Mouse (Mus musculus) right cerebral cortex, postnatal 4 days (tissue): ENCODE results near the gene Kcnc1.
A peak's percentile ranks its signal among the peaks of the same experiment; 100 is the strongest.

Experiments used
- DNase-seq: peaks from one replicate; pipeline ENCODE4 v3.0.0-alpha.2; 2022

Gene Kcnc1

DNA sequence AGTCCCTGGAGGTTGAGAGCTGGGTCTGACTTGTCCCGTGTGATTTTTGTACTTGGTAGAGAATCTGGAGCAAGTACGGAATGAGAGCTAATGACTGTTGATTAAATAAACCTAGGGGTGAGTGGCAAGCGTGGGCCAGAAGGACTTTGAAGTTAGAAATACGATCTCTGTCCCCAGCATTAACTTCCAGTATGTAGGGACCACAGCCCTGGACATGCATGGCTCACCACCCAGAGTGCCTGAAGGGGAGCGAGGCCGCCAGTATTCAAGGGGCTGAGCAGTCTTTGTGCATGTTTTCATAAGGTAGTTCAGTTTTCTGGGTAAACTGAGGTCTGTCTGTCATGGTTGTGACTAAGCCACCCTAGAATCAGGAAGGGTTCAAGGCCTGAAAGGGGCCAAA is 726 bp upstream of the Kcnc1 start:
- DNase-seq = no peak

- DNase-seq = peak; percentile 83
Measured at GRCm38 (mm10) chr7:46396928-46397731, 833 bp downstream of the Kcnc1 start.

DNA sequence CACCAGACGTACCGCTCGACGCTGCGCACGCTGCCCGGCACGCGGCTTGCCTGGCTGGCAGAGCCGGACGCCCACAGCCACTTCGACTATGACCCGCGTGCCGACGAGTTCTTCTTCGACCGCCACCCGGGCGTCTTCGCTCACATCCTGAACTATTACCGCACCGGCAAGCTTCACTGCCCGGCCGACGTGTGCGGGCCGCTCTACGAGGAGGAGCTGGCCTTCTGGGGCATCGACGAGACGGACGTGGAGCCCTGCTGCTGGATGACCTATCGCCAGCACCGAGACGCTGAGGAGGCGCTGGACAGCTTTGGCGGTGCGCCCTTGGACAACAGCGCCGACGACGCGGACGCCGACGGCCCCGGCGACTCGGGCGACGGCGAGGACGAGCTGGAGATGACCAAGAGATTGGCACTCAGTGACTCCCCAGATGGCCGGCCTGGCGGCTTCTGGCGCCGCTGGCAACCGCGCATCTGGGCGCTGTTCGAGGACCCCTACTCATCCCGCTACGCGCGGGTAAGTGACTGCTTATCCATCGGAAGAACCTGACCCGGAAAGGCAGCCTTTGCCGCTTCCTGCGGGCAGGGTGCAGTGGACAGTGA is 1.5 kb downstream of the Kcnc1 start:
- DNase-seq = peak; percentile 45

GRCm38 (mm10) chr7:46398612-46399011 is 2.3 kb downstream of the Kcnc1 start:
- no peak for DNase-seq

- no peak for DNase-seq
Measured at GRCm38 (mm10) chr7:46399676-46400075, 3.4 kb downstream of the Kcnc1 start.

DNA sequence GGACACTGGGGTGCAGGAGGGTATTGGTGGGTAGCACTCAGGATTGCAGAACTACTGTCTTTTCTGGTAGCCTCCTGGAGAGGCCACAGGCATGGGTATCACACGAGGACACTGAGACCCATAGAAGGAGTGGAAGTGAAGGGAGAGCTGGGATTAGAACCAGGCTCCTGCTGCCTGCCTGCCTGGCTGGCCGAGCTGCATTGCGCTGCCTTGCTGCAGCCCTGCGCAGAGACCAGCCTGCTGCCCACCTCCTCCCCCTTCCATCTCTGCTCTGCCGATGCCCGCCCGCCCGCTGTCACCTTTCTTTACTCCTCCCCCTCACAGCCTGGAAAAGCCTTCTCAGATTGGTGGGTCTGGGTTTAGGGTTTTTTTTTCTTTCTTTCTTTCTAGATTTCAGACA is 4.0 kb downstream of the Kcnc1 start:
- DNase-seq = no peak

DNA sequence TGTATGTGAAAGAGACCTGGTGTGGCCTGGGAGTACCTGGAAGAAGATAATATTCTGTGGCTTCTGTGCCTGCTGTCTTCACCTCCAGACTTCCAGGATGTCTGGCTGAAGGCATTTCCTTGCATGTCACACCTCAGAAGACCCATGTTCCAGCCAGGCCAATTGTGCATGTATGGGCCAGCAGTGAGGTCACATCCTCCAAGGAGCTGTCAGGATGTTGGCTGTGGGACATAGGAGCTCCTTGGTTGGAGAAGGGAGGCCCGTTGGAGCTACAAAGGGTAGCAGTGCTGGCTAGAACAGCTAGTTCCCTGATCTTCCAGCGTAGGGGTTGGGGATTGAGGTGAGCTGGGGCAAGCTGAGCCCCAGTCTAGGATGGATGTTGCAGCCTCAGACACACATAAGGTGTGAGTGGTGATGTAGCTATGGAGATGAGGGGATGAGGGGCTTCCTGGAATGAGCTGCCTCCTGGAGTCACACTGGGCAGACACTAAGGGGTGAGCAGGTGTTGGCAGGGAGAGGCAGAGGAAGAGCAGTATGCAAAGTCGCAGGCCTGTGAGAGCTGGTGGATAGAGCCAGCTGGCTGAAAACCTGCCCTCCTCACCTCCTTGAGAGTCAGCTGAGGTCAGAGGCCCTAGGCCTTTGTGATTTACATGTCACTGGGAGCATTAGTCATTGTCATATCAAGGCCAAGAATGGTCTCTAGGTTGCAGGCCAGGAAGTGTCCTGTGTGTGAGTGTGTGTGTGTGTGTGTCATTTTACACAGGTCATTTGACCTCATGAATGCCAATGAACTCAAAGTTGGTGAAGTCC is 5.3 kb downstream of the Kcnc1 start:
- no peak for DNase-seq

- no peak for DNase-seq
Measured at GRCm38 (mm10) chr7:46403616-46404485, 7.6 kb downstream of the Kcnc1 start.

GRCm38 (mm10) chr7:46404756-46405155 is 8.5 kb downstream of the Kcnc1 start:
- DNase-seq = no peak

- no peak for DNase-seq
Measured at GRCm38 (mm10) chr7:46408606-46409005, 12.3 kb downstream of the Kcnc1 start.

GRCm38 (mm10) chr7:46409204-46409789 is 13.0 kb downstream of the Kcnc1 start:
- DNase-seq = no peak

DNA sequence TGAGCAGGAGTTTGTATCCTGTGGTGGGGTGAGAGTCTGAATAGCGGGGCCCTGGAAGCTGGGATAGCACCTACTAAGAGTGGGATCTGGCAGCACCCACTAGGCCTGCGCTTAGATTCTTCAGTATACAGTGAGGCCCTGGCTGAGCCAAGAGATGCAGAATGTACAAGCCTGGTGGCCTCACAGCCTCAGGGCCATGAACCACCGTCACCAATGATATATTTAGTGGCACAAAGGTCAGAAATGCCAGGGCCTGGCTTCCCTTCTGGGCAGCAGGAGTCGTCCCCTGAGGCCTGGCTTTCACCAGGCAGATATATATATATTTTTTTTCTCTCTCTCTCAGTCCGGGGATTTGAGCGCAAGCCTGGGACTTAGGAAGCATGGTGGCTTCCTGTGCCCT is 14.4 kb downstream of the Kcnc1 start:
- no peak for DNase-seq

DNA sequence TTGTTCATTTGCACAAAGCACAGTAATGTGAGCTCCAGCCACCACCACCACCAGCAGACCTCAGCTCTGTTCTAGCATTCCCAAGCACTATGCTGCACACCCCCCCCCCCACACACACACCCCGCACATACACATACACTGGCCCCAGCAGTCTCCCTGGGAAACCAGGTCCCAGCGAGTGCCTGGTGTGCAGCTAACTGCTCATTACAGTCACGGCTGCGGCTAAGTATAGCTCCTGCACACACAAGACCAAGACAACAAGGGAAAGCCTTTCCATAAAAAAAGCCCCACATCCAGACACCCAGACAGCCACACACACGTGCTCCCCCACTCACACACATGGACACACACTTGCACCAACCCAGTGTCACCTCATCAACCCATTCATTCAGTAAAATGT is 16.5 kb downstream of the Kcnc1 start:
- no peak for DNase-seq

DNA sequence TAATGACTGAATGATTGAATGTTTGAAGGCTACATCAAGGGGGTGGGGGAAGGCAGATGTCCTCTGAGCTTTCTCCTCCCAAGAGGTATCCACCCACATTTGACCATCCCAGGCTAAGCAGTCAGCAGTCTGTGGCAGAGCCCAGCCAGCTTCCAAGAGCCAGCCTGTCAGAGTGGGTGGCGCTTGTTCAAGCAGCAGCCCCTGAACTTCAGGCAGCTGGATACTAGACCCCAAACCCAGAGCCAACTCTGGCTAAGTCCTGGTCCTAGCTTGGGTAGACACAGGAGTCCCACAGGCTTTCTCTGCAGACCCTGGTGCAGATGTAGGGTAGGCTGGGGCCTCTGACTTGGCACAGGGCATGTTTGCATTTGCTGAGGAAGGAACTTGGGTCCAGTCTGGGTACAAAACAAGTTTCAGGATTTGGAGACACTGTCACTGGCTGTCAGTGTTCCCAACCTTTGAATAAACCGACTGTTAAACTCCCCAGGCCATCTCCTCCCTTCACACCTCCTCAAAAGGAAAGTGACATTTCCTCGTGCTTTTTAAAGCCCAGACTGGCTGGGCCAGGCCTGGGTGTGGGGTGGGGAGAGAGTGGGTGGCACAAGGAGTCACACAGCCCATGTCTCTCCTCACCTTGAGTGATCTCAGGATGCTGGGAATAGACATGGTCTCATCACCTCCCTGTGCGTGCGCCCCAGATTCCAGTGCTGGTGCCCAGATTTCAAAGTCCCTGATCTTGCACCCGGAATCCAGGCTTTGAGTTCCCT is 17.8 kb downstream of the Kcnc1 start:
- DNase-seq = no peak

DNA sequence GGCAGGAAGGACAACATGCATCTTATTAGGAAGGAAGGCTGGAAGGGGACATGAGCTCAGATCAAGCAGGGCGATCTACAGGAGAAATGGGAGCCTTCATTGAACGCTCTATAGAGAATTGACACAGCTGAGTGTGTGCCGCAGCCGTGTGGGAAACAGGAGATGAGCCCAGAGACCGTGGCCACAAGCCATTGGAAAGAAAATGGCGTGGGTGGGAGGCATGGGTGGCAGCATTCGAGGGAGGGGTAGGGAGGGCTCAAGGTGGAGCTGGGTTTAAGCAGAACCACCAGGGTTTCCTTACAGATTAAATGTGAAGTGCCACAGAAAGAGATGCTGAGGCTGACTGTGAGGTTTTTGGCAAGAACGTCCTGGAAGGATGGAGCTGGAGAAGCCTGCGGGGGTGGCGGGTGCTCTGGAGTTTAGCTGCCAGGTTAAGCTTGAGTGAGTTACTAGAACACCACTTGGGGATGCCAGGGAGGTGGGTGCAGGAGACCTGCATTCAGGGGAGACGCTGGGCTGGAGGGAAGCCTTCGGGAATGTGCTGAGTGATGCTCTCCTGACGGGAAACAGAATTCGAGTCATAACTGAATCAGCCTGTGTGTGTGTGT is 19.6 kb downstream of the Kcnc1 start:
- DNase-seq = no peak

- no peak for DNase-seq
Measured at GRCm38 (mm10) chr7:46417467-46417866, 21.2 kb downstream of the Kcnc1 start.

DNA sequence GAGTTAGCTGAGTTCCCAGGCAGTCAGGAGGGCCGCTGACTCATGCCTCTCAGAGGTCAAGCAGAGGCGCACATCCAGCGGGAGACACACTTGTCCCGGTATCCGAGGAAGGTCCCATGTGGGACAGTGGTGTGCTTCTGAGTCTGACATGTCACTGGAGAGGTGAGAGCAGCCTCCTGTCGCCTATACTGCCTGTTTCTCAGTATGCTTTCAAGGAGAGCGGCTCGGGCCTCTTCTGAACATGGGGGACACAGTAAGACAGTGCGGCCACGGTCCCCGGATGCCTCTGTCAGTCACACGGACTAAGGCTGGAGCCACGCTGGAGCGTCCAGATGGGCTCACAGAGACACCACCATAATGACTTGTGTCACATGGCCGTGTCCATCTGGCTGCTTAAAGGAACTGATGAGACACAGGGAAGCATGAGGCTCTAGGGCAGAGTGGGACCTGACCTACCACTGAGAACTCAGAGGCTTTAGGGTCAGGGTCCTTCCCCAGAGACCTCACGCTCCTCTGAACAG is 21.9 kb downstream of the Kcnc1 start:
- DNase-seq = no peak

DNA sequence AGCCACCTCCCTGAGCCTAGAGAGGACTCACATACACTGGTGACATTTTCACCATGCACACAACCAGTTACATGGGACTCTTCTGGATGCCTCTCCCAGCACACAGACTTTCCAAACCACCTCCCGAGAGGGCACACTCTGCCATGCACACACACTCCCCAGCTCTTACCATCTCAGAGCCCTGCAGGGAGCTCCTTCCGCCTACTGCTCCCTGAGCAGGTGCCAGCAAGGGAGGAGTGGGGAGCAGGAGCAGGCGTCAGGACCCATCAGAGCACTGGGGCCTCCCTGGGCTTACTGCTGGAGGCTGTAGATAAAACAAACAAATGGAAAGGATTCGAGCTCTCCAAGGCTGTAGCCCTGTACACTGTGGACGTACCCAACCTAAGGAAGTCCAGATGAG is 25.2 kb downstream of the Kcnc1 start:
- DNase-seq = no peak

DNA sequence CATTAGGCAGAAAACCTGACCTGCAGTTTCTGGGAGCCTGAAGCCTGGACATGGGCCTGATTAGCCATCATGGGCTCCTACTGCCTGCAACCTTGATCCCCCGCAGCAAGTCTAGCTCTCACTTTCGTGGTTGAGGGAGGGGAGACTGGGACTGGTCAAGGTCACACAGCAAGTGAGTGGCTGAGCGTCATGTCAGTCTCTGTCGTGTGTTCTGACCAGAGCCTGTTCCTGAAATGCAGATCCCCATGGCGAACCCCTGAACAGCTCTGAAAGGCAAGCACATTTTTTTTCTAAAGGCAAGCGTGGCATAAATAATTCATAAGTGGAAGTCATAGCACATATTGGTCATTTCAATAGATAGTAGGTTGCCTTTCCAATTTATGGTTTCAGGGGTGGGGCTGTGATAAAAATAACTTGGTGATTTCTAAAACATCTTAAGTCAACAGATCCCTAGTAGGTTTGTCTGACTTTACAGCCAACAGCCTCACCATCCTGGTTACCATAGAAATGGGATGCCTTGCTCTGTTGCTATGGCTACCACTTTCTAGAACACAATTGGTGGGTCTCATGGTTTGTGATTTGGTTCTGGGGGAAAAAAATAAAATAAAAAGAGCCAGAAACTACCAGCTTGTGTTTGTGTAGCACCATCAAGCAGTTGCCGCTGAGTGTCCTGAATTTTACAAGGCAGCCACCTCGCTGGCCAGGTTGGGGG is 25.9 kb downstream of the Kcnc1 start:
- no peak for DNase-seq

DNA sequence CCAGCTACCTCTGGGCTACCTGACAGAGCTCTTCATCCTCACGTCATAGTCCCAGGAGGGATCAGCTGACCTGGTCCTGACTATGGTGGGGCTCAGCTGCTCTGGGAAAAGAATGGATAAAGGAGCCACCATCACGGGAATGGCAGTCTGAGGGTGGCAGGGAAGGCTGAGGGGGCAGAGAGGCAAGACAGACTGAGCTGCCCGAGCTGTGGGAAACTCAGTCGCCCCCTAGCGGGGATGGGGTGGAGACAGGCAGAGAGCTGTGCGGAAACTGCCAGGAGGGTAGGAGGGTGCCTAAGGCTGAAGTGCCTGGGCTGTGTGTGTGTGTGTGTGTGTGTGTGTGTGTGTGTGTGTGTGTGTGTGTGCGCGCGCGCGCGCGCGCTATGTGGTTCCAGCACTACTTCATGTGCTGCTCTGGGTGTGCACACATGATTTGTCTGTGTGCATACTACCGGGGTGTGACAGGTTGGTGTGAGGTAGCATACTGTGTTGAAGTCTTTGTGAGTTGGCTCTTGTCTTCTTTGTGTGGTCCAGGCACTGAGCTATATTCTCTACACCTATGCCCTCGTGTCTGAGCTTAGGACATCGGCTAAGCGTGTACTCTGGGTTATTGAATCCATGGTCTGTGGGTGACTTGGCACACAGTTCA is 26.6 kb downstream of the Kcnc1 start:
- DNase-seq = peak; percentile 76
